Mouse (Mus musculus): ENCODE measurements around the gene Atp2c2. TPM values are rescaled to one million over a fixed set of nuclear protein-coding genes. Genes with fewer than 3 reads are reported as not detected.

Atp2c2 gene
- polyA plus RNA-seq, 1 experiment = 0.28 TPM

GRCm38 (mm10) chr8:119783579-119783978 is 83.8 kb downstream of the Atp2c2 start:
- peaks cover 13% of the 10 kb centered on the region for H3K4me1 ChIP-seq (ENCODE audit: control insufficient read depth, insufficient read depth, low read length)
- H3K27me3 ChIP-seq (ENCODE audit: control insufficient read depth, insufficient read depth, low read length) = no peaks in the 10 kb centered on the region
- no peak overlapping the region for H3K4me3 ChIP-seq (replicated peaks; ENCODE audit: insufficient read depth, low read depth, low read length)
- no peak for TF ChIP-seq POLR2A (IDR thresholded peaks at IDR 0.05; ENCODE audit: borderline replicate concordance, insufficient read depth, low read length)
- TF ChIP-seq CTCF (IDR thresholded peaks at IDR 0.05; ENCODE audit: borderline replicate concordance, insufficient read depth, low read depth, low read length) = no peak
- 96% methylated on average over 6 of the region's 6 CpGs for WGBS
- no peak overlapping the region for H3K27ac ChIP-seq (ENCODE audit: insufficient read depth, low read length)
- no peak for DNase-seq

DNA sequence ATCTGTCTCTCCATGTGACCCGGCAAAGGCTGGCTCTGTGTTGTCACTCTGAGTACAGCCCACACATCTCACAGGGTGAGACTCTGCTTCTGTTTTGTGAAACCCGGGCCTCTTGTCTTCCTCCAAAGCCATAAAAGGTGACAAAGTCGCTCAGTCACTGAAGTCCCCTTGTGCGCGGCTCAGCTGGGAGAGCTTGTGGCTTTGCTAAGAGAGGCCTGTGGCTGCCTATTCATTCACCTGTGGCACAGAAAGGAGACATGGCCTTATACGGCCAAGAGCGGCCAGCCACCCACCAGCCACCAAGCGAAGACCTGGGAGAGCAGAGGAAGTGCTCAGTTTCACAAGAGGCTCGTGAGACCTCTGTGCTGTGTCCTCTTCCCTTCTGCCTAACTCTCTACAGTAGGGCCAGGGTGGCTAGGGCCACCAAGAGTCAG is 84.3 kb downstream of the Atp2c2 start:
- TF ChIP-seq CTCF (IDR thresholded peaks at IDR 0.05; ENCODE audit: borderline replicate concordance, insufficient read depth, low read depth, low read length) = no peak
- no peak for TF ChIP-seq POLR2A (IDR thresholded peaks at IDR 0.05; ENCODE audit: borderline replicate concordance, insufficient read depth, low read length)
- H3K4me1 ChIP-seq (ENCODE audit: control insufficient read depth, insufficient read depth, low read length) = peaks cover 19% of the 10 kb centered on the region
- no peak overlapping the region for H3K27ac ChIP-seq (ENCODE audit: insufficient read depth, low read length)
- no peak overlapping the region for H3K4me3 ChIP-seq (replicated peaks; ENCODE audit: insufficient read depth, low read depth, low read length)
- no peak for DNase-seq
- WGBS = 84% methylated on average over 9 of the region's 9 CpGs
- H3K27me3 ChIP-seq (ENCODE audit: control insufficient read depth, insufficient read depth, low read length) = no peaks in the 10 kb centered on the region

GRCm38 (mm10) chr8:119784676-119785075 is 84.9 kb downstream of the Atp2c2 start:
- WGBS = 72% methylated on average over 7 of the region's 7 CpGs
- Histone ChIP-seq H3K27ac (ENCODE audit: insufficient read depth, low read length) (no peak overlapping the region), H3K27me3 (ENCODE audit: control insufficient read depth, insufficient read depth, low read length) (no peaks in the 10 kb centered on the region)

DNA sequence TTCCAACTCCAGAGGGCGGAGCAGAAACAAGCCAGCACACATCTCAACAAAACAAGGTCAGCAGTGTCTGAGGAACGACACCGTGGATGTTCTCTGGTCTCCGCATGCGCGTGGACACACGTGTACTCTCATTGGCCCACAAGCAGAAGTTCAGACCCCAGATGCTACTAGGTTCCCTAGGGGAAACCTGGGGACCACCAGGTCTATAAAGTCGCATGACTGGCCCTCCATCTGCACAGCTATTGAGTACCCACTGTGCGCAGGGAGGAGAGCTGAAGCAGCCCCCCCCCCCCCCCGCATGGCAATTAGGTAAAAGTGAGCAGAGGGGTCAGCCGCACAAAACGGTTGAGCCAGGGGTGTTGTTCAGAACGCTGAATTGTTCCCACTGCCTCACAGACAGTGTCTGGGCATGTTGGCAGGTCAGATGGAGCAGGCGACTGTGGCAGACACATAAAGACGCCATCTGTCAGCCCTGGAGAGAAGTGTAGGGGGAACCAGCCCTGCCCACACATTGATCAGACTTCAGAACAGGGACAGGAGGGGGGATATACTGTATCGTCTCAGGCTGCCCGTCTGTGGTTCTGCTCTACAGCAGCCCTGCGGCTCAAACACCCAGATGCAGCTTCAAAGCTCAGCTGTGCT is 86.1 kb downstream of the Atp2c2 start:
- TF ChIP-seq CTCF (IDR thresholded peaks at IDR 0.05; ENCODE audit: borderline replicate concordance, insufficient read depth, low read depth, low read length) (no peak), POLR2A (IDR thresholded peaks at IDR 0.05; ENCODE audit: borderline replicate concordance, insufficient read depth, low read length) (no peak)
- peak; percentile 49 to 59 for DNase-seq
- Histone ChIP-seq H3K27me3 (ENCODE audit: control insufficient read depth, insufficient read depth, low read length) (no peaks in the 10 kb centered on the region), H3K4me3 (replicated peaks; ENCODE audit: insufficient read depth, low read depth, low read length) (no peak overlapping the region), H3K27ac (ENCODE audit: insufficient read depth, low read length) (no peak overlapping the region), H3K4me1 (ENCODE audit: control insufficient read depth, insufficient read depth, low read length) (peaks cover 23% of the 10 kb centered on the region)
- 29% methylated on average over 18 of the region's 18 CpGs for WGBS

More at GRCm38 (mm10) chr8:119784676-119785075, 84.9 kb downstream of the Atp2c2 start:
- no peak overlapping the region for H3K4me3 ChIP-seq (replicated peaks; ENCODE audit: insufficient read depth, low read depth, low read length)
- DNase-seq = no peak
- TF ChIP-seq CTCF (IDR thresholded peaks at IDR 0.05; ENCODE audit: borderline replicate concordance, insufficient read depth, low read depth, low read length) (no peak), POLR2A (IDR thresholded peaks at IDR 0.05; ENCODE audit: borderline replicate concordance, insufficient read depth, low read length) (no peak)
- H3K4me1 ChIP-seq (ENCODE audit: control insufficient read depth, insufficient read depth, low read length) = peaks cover 20% of the 10 kb centered on the region

GRCm38 (mm10) chr8:119786871-119787270 is 87.1 kb downstream of the Atp2c2 start:
- Histone ChIP-seq H3K27ac (ENCODE audit: insufficient read depth, low read length) (no peak overlapping the region), H3K4me1 (ENCODE audit: control insufficient read depth, insufficient read depth, low read length) (peaks cover 27% of the 10 kb centered on the region), H3K27me3 (ENCODE audit: control insufficient read depth, insufficient read depth, low read length) (no peaks in the 10 kb centered on the region), H3K4me3 (replicated peaks; ENCODE audit: insufficient read depth, low read depth, low read length) (no peak overlapping the region)
- TF ChIP-seq CTCF (IDR thresholded peaks at IDR 0.05; ENCODE audit: borderline replicate concordance, insufficient read depth, low read depth, low read length) = no peak
- no peak for TF ChIP-seq POLR2A (IDR thresholded peaks at IDR 0.05; ENCODE audit: borderline replicate concordance, insufficient read depth, low read length)
- WGBS = 94% methylated on average over 3 of the region's 3 CpGs
- no peak for DNase-seq

DNA sequence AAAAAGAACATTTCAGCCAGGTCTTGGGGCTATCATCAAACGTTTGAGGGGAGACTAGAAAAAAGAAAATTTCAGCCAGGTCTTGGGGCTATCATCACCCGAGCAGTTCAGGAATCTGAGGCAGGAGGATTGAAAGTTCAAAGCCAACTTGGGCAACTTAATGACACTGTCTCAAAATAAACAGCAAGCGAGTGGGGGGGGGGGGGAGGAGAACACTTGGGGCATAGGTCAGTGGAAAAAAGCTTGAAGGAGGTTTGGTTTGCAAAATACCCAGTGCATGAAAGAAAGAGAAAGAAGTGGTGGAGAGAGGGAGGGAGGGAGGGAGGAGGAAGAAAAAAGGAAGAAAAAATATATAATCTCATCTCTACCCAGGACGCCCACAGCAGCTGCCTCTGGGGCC is 87.5 kb downstream of the Atp2c2 start:
- no peak for DNase-seq

DNA sequence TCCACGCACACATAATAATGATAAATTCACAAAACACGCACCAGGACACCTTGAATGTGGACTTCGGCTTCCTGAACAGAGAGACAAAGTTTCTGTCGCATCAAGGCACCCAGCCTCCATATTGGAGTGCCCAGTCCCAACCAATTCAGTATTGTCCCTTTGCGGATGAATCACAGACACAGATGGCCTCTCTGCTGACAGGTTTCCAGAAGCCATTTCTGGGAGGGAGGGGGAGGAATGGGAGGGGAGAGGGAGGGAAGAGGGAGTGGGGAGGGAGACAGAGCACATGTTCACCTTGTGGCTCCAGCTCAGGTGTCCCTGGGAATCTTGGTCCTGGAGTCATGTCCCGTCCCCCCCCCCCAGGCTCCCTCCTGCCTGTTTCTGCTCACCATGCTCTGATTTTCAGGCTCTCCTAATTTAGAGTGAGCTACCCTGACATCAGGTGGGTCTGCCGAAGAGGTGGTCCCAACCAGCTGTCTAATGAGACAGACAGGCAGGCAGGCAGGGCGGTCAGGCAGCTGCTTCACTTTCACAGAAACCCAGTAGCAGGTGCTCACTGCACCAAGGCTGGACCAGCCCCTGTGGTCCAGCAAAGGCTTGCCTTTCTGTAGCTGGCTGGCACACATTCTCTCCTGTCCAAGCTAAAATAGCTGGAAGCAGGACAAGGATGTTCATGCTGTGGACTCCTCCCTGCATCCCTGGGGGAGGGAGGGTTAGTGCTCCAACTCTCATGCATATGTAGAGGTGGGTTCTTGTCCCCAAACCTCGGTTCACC is 89.0 kb downstream of the Atp2c2 start:
- Histone ChIP-seq H3K27ac (ENCODE audit: insufficient read depth, low read length) (no peak overlapping the region), H3K27me3 (ENCODE audit: control insufficient read depth, insufficient read depth, low read length) (no peaks in the 10 kb centered on the region), H3K4me3 (replicated peaks; ENCODE audit: insufficient read depth, low read depth, low read length) (no peak overlapping the region), H3K4me1 (ENCODE audit: control insufficient read depth, insufficient read depth, low read length) (peaks cover 30% of the 10 kb centered on the region)
- DNase-seq = peak; percentile 62 to 81
- TF ChIP-seq POLR2A (IDR thresholded peaks at IDR 0.05; ENCODE audit: borderline replicate concordance, insufficient read depth, low read length) (no peak), CTCF (IDR thresholded peaks at IDR 0.05; ENCODE audit: borderline replicate concordance, insufficient read depth, low read depth, low read length) (no peak)
- WGBS = 43% methylated on average over 9 of the region's 9 CpGs

More for the DNA sequence above, 87.5 kb downstream of the Atp2c2 start:
- TF ChIP-seq POLR2A (IDR thresholded peaks at IDR 0.05; ENCODE audit: borderline replicate concordance, insufficient read depth, low read length) (no peak), CTCF (IDR thresholded peaks at IDR 0.05; ENCODE audit: borderline replicate concordance, insufficient read depth, low read depth, low read length) (no peak)
- H3K4me3 ChIP-seq (replicated peaks; ENCODE audit: insufficient read depth, low read depth, low read length) = no peak overlapping the region
- peaks cover 30% of the 10 kb centered on the region for H3K4me1 ChIP-seq (ENCODE audit: control insufficient read depth, insufficient read depth, low read length)
- 93% methylated on average over 4 of the region's 4 CpGs for WGBS
- H3K27ac ChIP-seq (ENCODE audit: insufficient read depth, low read length) = no peak overlapping the region
- H3K27me3 ChIP-seq (ENCODE audit: control insufficient read depth, insufficient read depth, low read length) = no peaks in the 10 kb centered on the region

DNA sequence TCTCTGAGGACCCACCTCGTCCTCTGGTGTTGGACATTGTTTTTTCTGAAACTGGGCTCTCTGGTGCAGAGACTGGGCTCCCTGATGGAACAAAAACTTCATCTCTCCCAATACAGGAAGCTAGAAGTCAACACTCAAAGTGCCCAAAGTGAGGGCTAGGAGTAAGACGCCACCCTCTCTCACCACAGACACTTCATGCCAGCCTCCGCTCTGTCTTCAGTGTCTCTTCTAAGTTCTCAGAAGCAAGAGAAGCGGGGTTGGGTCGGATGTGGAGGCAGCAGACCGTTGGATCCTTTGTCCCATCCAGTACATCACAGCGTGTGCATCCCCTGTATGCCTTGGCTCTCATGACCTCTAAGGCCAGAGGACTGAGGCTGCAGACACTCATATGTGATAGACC is 89.8 kb downstream of the Atp2c2 start:
- 93% methylated on average over 7 of the region's 7 CpGs for WGBS
- TF ChIP-seq CTCF (IDR thresholded peaks at IDR 0.05; ENCODE audit: borderline replicate concordance, insufficient read depth, low read depth, low read length) (no peak), POLR2A (IDR thresholded peaks at IDR 0.05; ENCODE audit: borderline replicate concordance, insufficient read depth, low read length) (no peak)
- Histone ChIP-seq H3K27ac (ENCODE audit: insufficient read depth, low read length) (no peak overlapping the region), H3K4me1 (ENCODE audit: control insufficient read depth, insufficient read depth, low read length) (peaks cover 30% of the 10 kb centered on the region), H3K4me3 (replicated peaks; ENCODE audit: insufficient read depth, low read depth, low read length) (no peak overlapping the region), H3K27me3 (ENCODE audit: control insufficient read depth, insufficient read depth, low read length) (no peaks in the 10 kb centered on the region)
- no peak for DNase-seq
